Mouse (Mus musculus) adrenal gland, adult 2 months (tissue): ENCODE data around the gene Bola3. TPM values are rescaled to one million over a fixed set of nuclear protein-coding genes. Genes with fewer than 3 reads are reported as not detected.

Experiments used
- DNase-seq: peaks from one replicate; pipeline ENCODE4 v3.0.0; 2021
- polyA plus RNA-seq: library from polyadenylated mRNA; depleted of rRNA; stranded (reverse); fragments of >200 nt; gene quantifications from 2 replicates; pipeline ENCODE4 v1.2.3, GENCODE M21; 2012
- total RNA-seq, 2 experiments: library from RNA; stranded (reverse); gene quantifications; 2 replicates each; pipeline ENCODE4 v1.2.3; 2021

Gene Bola3
- total and polyA plus RNA-seq, 3 experiments = 204 to 358 (median 351) TPM

DNA sequence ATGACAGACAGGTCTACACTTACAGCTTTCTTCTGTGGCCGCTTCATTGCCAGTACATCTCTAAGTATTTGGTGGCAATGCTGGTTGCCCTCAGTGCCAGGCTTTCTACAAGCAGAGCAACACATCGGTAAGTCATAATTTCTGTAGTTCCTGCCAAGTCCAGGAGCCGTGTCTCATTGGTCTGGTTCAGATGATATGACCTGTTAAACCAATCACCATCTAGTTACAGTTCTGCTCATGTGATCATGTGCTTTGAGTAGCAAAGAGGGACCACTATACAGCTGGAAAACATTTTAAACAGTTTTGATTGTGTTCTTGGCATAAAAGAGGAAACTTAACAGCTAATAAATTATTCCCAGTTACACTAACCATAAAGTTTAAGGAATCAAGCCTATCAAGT lies 1.0 kb upstream of the Bola3 start:
- DNase-seq = no peak

GRCm38 (mm10) chr6:83349274-83349958 lies 469 bp downstream of the Bola3 start:
- peak; percentile 94 for DNase-seq

- no peak for DNase-seq
Observed at GRCm38 (mm10) chr6:83350172-83350571, 1.2 kb downstream of the Bola3 start.

- no peak for DNase-seq
Observed at GRCm38 (mm10) chr6:83350851-83351405, 2.0 kb downstream of the Bola3 start.

DNA sequence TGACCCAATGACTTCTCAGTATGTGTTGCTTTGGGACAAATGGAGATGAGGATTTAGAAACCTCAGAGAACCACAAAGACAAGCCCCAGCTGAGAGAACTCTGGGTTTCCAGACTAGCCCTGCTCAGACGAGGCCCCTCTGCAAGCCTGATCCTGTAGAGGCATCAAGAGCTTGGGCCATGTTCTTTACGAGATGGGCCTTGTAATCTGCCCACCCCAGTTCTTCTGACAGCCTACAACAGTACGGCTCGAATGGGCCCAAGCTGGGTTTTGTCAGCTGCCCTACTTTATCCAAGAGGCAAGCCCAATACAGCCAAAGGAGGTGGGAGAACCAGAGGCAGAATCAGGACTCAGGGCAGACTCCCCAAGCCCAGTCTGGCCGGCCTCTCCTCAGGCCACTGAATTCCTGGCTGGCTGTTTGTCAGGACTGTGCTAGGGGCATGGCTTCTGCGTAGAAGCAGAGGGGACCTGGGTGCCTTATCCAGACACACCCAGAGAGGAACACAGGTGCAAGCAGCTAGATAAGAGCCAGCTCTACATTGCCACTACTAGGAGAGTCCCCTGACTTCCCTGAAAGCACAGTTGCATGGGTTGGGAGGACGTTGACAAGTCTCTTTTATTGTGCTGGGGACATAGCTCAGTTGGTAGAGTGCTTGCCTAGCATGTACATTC lies 2.7 kb downstream of the Bola3 start:
- no peak for DNase-seq

GRCm38 (mm10) chr6:83352666-83353410 lies 3.9 kb downstream of the Bola3 start:
- no peak for DNase-seq

- peak; percentile 48 for DNase-seq
Observed at GRCm38 (mm10) chr6:83354856-83355781, 6.2 kb downstream of the Bola3 start.

GRCm38 (mm10) chr6:83356569-83357138 lies 7.7 kb downstream of the Bola3 start:
- DNase-seq = peak; percentile 88

DNA sequence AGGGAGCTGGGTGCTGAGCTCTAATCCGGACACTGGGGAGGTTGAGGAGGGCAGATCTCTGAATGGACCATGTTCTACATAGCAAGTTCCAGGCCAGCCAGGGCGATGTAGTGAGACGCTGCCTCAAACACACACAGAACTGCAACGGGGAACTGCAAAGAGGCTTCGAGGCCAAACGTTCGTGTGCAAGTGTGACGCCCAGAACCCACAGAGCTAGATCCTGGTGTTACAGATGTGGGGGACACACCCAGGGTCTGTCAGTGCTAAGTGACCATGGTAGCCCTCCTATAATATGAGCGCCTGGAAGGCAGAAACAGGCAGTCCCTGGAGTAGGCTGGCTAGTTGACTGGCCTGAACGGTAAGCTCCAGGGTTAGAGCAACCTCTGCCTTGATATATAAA lies 8.5 kb downstream of the Bola3 start:
- DNase-seq = no peak

GRCm38 (mm10) chr6:83361523-83362248 lies 12.7 kb downstream of the Bola3 start:
- DNase-seq = no peak

DNA sequence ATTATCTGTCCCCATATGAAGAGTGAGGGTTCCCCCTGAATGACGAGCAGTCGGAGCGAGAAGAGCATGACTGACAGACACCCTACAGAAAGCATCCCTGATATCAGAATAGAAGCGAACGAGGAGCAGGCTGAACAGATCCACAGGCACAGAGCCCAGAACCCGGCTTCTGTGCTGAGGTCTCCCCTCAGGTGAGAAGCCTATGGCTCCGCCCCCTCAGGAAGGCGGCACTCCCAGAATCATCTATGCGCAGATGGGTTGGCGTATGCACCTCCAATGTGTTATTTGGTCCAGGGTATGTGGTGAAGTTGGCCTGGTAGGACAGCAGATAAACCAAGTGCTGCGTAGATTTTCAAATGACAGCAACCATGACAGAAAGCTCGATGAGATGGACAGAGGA lies 14.1 kb downstream of the Bola3 start:
- DNase-seq = no peak

DNA sequence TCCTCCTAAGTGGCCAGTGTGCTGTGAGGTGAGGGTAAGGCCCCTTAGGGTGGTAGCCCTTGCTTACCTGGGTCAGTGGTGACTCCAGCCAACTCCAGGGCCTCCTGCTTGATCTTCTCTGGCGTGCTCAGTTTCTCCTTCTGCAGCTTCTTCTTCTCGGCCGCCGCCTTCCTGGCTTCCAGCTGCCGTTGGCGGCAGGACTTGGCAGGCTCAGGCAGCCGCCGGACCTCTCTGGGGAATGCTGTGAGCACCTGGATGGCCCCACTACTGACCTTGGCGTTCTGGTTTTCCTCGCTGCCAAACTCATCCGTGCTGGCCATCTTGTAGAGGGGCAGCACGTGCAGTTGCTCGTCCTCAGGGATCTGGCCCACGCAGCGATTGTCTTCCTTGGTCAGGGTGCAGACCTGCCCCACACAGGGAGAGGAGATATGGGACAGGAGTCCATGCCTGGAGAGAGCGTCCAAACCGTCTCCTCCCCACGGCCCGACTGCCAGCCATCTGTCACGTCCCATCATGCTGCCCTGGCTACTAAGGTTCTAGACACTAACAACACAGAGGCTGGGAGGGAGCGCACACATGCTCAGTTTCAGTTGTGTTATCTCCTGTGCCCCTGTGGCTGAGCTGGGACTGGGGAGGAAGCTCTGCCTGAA lies 21.5 kb downstream of the Bola3 start:
- DNase-seq = no peak

GRCm38 (mm10) chr6:83371350-83371749 lies 22.4 kb downstream of the Bola3 start:
- DNase-seq = no peak

GRCm38 (mm10) chr6:83373704-83374300 lies 24.9 kb downstream of the Bola3 start:
- no peak for DNase-seq

DNA sequence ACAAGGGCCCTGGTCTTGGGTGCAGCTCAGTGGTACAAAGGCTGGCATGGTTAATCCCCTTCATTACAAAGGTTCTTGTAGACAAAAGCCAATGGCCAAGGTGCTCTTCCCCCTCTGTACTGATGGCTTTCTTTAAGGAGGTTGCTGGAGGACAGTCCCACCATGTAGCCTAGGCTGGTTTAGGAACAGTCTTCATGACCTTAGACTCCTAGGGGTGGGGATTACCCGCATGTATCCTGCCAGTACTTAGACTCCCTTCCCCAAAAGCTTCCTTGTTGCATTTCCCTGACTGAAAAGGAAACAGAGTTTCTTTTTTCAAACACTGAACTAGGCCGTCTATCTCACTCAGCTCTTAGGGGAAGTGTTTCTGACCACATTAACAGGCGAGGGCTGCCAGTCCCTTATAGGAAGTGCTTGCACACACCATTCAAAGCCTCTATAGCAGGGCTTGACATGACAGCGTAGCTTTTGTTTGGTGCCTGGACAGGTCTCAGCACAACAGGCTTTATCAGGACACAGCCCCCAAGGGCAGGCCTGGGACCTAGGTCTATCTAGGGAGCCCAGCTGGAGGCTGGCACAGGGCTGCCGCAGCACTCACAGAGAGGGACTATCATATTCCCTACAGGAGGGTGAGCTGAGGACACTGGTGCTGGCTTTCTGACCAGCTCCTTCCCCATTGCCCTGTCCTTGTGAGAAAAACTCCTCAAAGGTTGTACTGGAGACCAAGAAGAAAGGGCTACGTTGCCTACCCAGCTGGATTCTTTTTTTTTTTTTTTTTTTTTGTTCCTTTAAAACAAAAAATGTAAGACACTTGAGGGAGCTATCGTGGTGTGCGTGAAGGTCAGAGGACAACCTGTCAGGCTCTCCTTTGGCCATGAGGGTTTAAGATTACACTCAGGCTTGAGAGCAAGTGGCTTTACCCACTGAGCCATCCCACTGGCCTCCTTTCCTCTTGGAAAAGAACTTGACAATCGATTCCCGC lies 32.9 kb downstream of the Bola3 start:
- DNase-seq = no peak

DNA sequence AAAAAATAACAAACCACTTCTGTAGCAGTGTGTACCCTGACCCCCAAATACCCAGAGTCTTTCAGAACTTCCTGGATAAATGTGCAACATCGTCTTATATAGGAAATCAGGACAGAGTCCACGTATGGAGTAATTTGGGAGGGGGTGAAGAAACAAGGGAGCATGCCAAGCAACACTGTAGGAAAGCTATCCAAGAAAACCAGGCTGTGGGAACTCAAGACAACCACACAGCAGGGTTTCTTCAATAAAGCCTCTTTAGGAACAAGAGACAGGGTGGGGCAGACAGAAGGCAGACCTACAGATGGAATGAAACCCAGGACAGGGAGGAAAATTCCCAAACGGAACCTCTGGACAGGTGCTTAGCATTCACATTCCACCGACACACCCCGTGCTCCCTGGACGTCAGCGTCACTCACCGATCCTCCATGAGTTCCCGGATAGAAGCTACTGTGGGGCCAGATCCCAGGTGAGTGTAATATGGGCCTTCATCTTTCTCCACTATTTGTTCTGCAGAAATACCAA lies 36.7 kb downstream of the Bola3 start:
- no peak for DNase-seq

GRCm38 (mm10) chr6:83392166-83392780 lies 43.3 kb downstream of the Bola3 start:
- DNase-seq = no peak

- no peak for DNase-seq
Observed at GRCm38 (mm10) chr6:83394122-83394521, 45.2 kb downstream of the Bola3 start.
